Mouse (Mus musculus) left cerebral cortex, adult 18-20 months (tissue): ENCODE results near the gene Tom1. TPM values are rescaled to one million over a fixed set of nuclear protein-coding genes. Genes with fewer than 3 reads are reported as not detected.

Experiments used
- DNase-seq, 2 experiments: peaks; one replicate each; pipeline ENCODE4 v3.0.0; 2021 to 2022; ENCODE audit warnings: low spot score in 2 of 2, mixed read lengths in 1 of 2
- long read RNA-seq, 2 experiments: library from polyadenylated mRNA; stranded (forward); transcript quantifications; one replicate each; pipeline ENCODE4 v2.0.0; 2021
- total RNA-seq, 2 experiments: library from RNA; stranded (reverse); gene quantifications; 2 replicates each; pipeline ENCODE4 v1.2.3; 2021

Gene Tom1
- 10 to 100 TPM; 39.8 to 46.3 TPM for total RNA-seq
- long read RNA-seq, experiment 1, transcript Tom1-202 (15 exons, 2,267 nt): major isoform, 43 of 60 reads
- long read RNA-seq, experiment 1, partial matches to known transcripts: 1 of 60 reads
- long read RNA-seq, experiment 1, other reads (novel, unspliced or antisense): 15 of 60 reads
- long read RNA-seq, experiment 2, transcript Tom1-202 (15 exons, 2,267 nt): major isoform, 24 of 42 reads
- long read RNA-seq, experiment 2, partial matches to known transcripts: 6 of 42 reads
- long read RNA-seq, experiment 2, other reads (novel, unspliced or antisense): 12 of 42 reads

DNA sequence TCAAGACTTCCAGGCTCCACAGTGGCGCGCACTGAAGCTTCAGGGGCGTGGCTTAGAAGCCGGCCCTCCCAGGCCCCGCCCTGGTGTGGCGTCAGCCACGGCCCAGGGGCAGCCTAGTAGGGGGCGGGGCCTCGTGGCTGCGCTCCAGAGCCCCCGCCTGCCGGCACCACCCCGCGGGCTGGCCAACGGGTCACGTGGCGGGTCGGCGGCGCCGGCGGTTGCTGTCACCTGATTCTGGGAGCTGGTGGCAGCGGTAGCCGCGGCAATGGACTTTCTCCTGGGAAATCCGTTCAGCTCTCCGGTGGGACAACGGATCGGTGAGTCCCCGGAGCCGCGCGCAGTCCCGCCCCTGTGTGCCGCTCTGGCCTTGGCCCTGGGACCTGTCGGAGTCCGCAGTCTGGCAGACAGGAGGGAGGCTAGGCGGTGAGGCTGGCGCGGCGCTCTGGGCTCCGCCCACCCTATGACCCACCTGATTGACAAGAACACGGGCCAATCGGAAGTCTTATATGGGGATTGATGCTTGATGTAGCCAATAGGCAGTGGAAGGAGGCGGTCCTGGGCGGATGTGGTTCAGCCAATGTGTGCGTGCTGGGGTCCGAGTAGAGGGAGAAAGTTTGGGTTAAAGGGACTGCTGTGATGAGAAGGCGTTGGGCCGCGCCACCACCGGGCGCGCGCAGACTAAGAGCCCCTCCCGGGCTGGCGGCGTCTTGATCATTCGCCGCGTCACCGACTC is at the start of gene Tom1:
TSS of gene Tom1 (plus strand) at position 195 of the 733 bp plus-strand sequence.
- DNase-seq: peak; percentile 98 to 99

GRCm38 (mm10) chr8:74987436-74987835 is 46.1 kb upstream of the Tom1 start:
- DNase-seq: no peak

DNA sequence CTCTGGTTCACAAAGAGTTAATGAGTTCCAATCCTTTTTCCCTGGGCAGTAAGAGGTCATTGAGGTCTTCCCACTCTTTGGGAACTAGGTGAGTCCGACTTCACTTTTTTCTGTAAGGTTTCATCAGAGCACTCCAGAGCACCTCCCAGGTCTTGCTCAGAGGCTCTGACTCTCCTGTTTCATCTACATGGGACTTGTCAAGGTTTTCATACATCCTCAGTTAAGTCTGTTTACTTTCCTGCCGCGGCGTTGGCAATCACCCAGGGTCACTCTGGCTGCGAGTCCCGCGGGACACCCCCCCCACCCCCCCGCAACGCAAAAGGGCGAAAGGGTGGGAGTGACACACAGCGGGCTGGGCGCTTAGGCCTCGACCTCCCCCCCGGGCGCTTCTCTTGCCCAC is 43.5 kb upstream of the Tom1 start:
- DNase-seq: no peak

GRCm38 (mm10) chr8:74993081-74993474 is 40.4 kb upstream of the Tom1 start, which contains the start of gene Hmgxb4:
Hmgxb4 (plus strand) TSS chr8:74993356.
- DNase-seq: no peak

DNA sequence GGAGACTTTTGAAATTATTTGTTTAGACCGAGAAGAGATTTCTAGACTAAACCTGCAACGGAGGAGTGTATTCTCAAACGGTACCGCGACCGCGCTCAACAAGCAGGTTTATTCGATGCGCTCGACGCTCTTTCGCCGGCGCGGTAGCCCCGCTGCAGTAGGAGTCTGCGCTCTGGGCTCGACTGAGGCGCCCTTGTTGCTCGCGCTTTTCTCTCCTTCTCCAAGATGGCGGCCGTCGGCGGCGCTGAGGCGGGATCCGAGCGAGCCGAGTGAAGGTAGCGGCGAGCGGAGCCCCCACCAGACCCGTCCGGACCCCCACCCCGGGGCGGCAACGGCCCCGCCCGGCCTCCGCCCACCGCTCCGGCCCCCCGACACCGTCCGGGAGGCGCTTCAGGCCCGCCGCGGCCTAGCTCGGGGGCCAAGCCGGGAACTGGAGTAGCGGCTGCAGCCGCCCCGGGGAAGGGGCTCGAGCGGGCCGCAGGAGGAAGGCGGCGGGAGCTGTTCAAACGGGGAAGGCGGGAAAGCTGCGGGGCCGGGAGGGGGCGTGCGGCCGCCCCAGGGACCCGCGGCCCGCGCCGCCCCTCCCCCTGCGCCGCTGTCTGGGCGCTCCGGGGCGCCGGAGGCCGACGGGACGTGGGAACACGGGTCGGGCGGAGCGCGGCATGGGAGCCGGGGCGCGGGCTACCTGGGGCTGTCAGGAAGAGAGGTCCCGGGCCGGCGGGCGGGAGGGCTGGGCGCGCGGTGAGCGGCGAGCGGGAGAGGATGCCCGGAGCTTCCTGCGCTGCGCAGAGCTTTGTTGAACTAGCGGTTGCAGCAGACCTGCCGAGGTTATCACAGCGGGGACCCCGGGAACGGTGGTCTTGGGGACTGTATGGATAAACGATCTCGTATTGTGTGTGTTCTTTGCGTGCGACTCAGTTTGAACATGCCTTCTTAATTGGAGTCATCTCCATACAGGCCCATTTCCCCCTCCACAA is 39.7 kb upstream of the Tom1 start:
- peak; percentile 78 to 86 for DNase-seq

DNA sequence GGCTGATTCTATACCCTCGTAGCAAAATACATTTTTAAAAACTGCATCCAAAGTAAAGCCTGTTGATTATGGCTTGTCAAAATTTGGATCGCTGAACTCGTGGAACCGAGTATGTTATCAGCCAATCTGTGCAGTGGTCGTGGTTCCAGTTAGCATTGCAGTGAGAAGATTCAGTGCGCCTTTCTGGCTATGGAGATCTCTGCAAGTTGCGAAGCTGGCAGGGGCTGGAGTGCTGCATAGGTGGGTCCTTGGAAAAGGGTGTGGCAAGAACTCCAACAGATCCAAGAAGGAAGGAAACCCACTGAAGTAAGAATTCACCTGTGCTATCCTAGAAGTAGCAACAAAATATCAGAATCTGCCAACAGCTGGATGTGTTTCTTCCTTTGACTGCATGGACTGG is 39.0 kb upstream of the Tom1 start:
- peak in 1 of 2 experiments; percentile 6 for DNase-seq

DNA sequence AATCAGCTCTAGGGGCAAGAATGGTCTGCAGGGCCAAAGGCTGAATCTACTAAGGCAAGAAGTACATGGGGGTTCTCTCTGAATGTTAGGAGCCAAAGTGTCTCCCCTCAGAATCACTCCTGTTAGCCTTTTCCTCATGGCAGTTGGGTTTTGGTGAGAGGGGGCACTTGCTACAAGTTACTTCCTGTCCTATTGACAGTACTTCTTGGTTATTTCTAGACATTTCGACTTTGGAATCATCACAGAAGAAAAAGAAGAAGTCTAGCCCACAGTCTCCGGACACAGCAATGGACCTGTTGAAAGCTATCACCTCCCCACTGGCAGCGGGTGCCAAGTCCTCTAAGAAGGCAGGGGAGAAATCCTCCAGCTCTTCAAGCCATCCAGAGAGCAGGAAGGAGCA is 33.1 kb upstream of the Tom1 start:
- no peak for DNase-seq

DNA sequence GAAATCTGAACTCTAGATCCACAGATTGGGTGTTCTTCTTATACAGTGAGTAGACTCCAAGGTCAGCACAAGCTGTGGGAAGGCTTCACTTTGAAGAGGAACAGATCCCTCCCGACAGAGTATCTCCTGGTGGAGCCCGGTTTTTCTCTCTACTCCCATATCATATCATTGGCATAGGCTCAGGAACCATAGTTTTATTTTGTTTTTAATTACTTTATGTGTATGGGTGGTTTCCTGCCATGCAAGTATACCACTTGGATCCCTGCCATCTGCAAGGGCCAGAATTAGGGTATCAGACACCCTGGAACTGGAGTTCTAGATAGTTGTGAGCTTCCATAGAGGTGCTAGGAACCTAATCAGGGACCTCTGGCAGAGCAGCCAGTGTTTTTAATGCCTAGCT is 24.7 kb upstream of the Tom1 start:
- no peak for DNase-seq

DNA sequence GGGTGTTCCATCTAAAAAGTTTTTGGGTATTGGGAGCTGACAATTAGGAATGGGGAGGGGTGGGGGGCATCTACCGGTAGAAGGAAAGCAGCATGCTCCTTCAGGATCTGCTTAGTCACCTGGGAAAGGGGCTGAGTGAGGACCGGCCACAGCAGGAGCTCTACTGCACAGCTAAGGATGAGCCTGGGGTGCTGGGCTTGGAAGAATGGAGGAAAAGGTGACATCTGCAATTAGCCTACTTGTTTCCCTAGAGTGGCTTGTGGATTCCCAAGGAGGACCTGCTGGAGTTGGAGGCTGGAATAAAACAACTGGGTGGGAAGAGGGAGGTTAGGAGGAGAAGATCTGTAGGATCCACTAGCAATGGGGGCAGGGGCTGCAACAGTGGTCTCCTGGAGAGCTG is 19.9 kb upstream of the Tom1 start:
- DNase-seq: no peak

DNA sequence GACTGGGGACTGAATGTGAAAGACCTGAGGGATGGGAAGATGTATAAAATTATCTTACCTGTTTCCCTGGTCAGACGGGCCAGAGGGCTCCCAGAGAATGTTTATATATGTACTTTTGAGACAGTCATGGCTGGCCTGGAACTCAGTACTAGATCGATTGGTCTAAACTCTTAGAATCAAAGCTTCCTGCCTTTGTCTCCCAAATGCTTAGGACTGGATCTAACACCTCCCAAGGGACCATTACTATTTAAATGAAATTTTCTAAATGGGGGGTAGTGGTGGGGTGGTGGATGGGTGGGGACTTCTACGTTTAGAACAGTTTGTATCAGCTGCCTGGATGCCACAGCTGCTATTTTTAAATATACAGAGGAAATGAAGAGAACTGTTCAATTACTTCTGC is 19.5 kb upstream of the Tom1 start:
- no peak for DNase-seq

DNA sequence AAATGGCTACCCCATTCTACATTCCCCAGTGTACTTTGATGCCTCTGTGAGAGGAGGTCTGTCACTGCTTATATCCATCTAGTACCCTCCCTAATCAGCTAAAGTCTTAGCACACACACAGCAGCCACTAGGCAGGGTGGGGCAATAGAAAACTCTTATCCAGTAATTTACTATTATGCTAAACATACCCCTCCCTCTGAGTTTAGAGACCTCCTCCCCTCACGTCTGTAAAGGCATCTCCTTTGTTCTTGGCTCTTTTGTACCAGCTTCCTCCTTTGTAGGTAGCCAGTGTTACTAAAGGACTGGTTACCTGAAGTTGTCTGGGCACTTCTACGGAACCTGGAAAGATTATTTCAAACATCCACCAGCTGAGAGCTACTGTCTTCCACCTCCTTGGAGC is 17.5 kb upstream of the Tom1 start:
- DNase-seq: no peak

GRCm38 (mm10) chr8:75016422-75016821 is 17.1 kb upstream of the Tom1 start:
- DNase-seq: no peak

GRCm38 (mm10) chr8:75018274-75018972 is 15.1 kb upstream of the Tom1 start:
- no peak for DNase-seq

DNA sequence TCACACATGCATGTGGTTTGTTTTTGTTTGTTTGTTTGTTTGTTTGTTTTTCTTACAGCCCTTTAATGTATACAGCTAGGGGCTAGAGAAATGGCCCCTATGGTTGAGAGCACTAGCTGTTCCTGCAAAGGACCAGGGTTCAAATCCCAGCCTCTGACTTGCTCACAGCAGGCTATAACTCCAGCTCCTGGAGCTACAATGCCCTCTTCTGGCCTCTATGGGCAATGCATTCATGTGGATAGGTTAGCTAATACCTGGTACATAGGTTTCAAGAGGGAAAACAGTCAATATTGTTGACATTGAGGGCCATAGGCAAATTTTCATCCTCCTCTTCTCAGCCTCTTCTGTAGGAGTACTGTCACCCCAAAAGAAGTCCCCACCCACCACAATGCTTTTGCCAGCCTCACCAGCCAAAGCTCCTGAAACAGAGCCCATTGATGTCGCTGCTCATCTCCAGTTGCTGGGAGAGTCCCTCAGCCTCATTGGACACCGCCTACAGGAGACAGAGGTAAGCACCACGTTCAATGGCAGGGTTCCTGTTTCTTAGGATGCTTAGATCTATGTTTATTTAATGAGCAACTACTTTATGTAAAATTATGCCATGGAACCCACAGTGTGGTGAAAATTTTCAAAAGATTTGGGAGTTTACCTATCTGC is 9.7 kb upstream of the Tom1 start:
- no peak for DNase-seq

DNA sequence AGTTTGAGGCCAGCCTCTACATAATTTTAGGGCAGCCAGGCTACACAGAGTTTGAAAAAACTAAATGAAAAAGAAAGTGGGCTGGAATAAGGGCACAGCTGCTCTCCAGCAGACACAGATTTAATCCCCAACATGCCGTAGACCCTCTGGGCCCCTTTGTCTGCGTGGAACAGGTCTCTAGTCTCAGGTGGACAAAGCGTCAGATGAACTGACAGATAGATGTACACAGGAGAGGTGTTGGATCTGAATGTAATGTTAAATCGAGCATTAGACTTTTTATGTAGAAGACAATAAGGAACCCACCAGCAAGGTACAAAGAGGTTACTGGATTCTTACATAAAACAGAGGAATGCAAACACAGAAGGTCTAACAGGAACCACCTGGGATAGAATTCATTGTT is 7.7 kb upstream of the Tom1 start:
- no peak for DNase-seq

DNA sequence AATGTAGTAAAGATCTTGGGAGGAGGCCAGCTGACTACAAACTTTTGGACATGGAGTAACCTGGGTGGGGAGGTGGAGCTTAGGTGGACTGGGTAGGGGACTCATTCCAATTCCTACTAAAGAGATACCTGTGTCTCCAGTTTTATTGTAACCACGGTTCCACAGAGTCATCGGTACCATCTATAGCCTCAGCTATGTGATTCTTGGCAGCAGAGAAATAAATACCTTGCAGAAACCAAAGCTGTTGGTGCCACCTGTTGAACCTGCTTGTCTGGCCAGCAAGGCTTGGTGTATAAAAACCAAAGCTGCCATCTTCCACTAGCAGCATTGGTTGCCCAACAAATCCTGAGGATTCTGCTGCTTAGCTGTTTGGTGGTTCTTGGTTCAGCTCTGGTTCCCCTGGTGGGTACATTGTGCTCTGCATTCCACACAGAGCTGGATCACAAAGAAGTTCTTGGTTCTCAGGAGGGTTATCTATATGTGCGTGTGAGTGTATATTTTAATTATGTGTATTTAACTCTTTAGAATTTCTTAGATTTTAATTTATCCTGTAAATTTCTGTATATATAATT is 3.0 kb upstream of the Tom1 start:
- no peak for DNase-seq

- no peak for DNase-seq
These were observed 544 bp upstream of the Tom1 start for GRCm38 (mm10) chr8:75032961-75033360.

DNA sequence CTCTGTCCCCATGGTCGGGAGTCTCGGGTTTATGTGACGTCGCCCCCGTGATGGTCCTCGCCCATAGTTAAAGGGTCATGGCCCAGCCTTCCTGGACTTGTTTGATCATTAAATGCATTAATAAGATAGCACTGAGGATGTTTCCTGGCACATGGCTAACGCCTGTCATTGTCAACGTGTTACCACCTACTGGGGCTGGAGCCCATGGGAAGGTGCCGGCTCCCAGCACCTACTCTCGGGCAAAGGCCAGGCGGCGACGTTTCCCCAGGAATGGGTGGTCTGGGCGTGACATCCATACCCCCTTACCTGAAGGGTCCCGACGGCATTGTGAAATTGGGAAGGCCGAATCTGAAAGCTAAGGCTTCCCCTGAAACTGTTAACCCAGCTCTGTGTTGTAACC is 780 bp downstream of the Tom1 start:
- no peak for DNase-seq

DNA sequence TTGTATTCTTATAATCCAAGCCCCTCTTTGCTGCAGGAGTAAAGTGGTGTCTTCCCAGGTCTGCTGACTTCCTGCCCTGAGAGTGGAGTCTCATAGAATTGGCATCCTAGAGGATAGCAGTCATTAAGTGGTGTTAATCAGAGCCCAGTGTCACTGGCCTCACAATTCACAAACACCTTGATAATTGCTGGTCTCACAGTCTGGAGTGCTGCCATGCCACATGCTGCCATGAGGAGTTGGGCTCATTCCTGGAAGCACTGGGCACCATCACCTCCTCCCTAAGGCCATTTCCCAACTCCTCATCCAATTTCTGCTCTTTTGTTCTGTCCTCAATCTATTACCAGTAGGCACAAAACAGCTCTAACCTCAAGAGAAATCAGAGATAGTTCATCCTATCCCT is 2.1 kb downstream of the Tom1 start:
- no peak for DNase-seq

GRCm38 (mm10) chr8:75038497-75038896 is 5.0 kb downstream of the Tom1 start:
- DNase-seq: no peak
